Mouse (Mus musculus): ENCODE results near the gene Zkscan17.

GRCm38 (mm10) chr11:59575726-59576125 lies 49.2 kb upstream of the Zkscan17 start:
- no peak for TF ChIP-seq GATA1 (IDR thresholded peaks at IDR 0.05; ENCODE audit: borderline replicate concordance, low read length)
- TF ChIP-seq CTCF (IDR thresholded peaks at IDR 0.05; ENCODE audit: low read depth, low read length) = no peak
- TF ChIP-seq GATA2 (IDR thresholded peaks at IDR 0.05; ENCODE audit: borderline replicate concordance, low read depth, low read length) = no peak
- no peak for TF ChIP-seq POLR2AphosphoS5 (IDR thresholded peaks at IDR 0.05; ENCODE audit: insufficient replicate concordance, low read depth, low read length)

Measured in G1E (cell line).